Comparison of ENCODE assay signal across 11 mouse cellular contexts in the genomic region with DNA sequence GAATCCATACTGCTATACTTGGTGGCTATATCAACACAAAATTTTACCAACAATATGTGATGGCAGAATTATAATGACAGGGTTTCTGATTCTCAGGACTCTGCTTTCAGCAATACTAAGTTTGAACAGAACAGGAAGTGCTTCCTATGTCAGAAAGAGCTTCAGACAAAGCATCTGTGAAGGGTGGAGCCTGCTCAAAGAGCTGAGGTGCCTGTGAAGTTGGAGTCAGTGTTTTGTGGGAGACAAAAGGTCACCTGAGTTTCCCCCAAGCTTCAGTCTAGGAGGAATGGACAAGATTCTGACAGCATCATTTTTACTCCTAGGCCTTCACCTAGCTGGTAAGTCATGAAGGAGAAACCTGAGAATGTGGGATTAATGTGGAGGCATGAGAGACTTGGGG.
"Had no signal": no experiment of that assay in that cellular context is flagged by ENCODE, and none has a peak within 500 bp of the region (broad histone marks: within the 10 kb centered on the region; RNA-seq: fewer than 3 reads in every experiment).

No protein-coding gene starts in this region.

- ATAC-seq: intestine, postnatal 0 days; liver, postnatal 0 days; lung, postnatal 0 days had no signal

- DNase-seq: kidney, adult 2 months; kidney, postnatal 36 days; layer of hippocampus, postnatal 36 days; liver, postnatal 0 days; lung, embryonic 14.5 days; midbrain, embryonic 14.5 days; right cerebral cortex, adult 18-20 months; right cerebral cortex, postnatal 14 days; spleen, adult 18-20 months had no signal
